Mouse (Mus musculus) forebrain, embryonic 14.5 days (tissue): Measurements from ENCODE around the gene Hmgn3. TPM values are rescaled to one million over a fixed set of nuclear protein-coding genes. Genes with fewer than 3 reads are reported as not detected.

Experiments
- ATAC-seq: fragments of 200-750 bp; cut with Nextera tagmentation; 2 replicates; pipeline ENCODE4 v1.8.0; 2017; ENCODE audit warnings: mild to moderate bottlenecking, moderate library complexity
- DNase-seq: peaks from one replicate; pipeline ENCODE4 v3.0.0-alpha.2; 2015; ENCODE audit warnings: low spot score
- H3K27ac ChIP-seq: fragments of 300-500 bp; sonication (generic); 2 replicates; pipeline ENCODE4 v1.5.1; 2014; ENCODE audit warnings: low read depth, mild to moderate bottlenecking, control low read depth, low read length, moderate library complexity
- H3K27me3 ChIP-seq: fragments of 300-500 bp; sonication (generic); replicated peaks from 2 replicates; pipeline ENCODE4 v1.6.1; 2014; ENCODE audit warnings: low read length, control low read depth, mixed read lengths; ENCODE audit not compliant: control insufficient read depth, insufficient read depth
- H3K36me3 ChIP-seq: fragments of 300-500 bp; sonication (generic); 2 replicates; pipeline ENCODE4 v1.6.1; 2014; ENCODE audit warnings: low read length, control low read depth; ENCODE audit not compliant: control insufficient read depth, insufficient read depth
- H3K4me1 ChIP-seq: fragments of 300-500 bp; sonication (generic); 2 replicates; pipeline ENCODE4 v1.6.1; 2014; ENCODE audit warnings: antibody characterized with exemption, low read length, control low read depth; ENCODE audit not compliant: control insufficient read depth, insufficient read depth
- H3K4me2 ChIP-seq: fragments of 300-500 bp; sonication (generic); 2 replicates; pipeline ENCODE4 v1.6.1; 2014; ENCODE audit warnings: mild to moderate bottlenecking, control low read depth, low read length
- H3K4me3 ChIP-seq: fragments of 300-500 bp; sonication (generic); 2 replicates; pipeline ENCODE4 v1.5.1; 2014; ENCODE audit warnings: low read depth, low read length, control low read depth
- H3K9ac ChIP-seq: fragments of 300-500 bp; sonication (generic); 2 replicates; pipeline ENCODE4 v1.6.1; 2014; ENCODE audit warnings: mild to moderate bottlenecking, low read length, control low read depth, moderate library complexity
- H3K9me3 ChIP-seq: fragments of 300-500 bp; sonication (generic); replicated peaks from 2 replicates; pipeline ENCODE4 v1.6.1; 2016; ENCODE audit warnings: low read length, control low read depth, mixed read lengths; ENCODE audit not compliant: control insufficient read depth
- WGBS: fragments of 180-500 bp; shearing (Covaris S2); extraction: QIAGEN DNeasy Blood & Tissue Kit; methylation state at CpG from one replicate; pipeline ENCODE4 v1.1.7; 2014; 5-methylcytosine and 5-hydroxymethylcytosine counted together
- polyA plus RNA-seq: library from polyadenylated mRNA; unstranded; fragments of >200 nt; fragmentation: Nextera tagmentation; extraction: Ambion mirVana; gene quantifications from 2 replicates; pipeline ENCODE4 v1.2.1, GENCODE M21; 2014

The Hmgn3 gene
- polyA plus RNA-seq, 1 experiment from 2014 or later = 188 TPM

DNA sequence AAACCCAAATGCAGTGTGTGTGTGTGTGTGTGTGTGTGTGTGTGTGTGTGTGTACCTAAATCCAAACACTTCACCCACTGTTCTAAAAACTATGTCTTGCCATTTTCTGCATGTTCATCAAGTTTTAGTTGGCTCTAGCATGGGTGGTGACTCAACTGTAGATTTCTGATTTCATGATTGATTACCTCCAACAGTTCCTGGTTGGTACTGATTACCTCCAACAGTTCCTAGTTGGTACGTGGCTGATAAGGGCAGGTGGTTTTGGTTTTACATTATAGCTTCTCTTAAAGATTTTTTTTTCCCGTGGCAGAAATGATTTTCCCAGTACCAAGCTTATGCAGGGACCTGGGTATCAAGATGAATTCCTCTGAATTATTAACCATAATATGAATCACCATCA is 27.3 kb downstream of the Hmgn3 start:
- 92% methylated on average over 2 of the region's 2 CpGs for WGBS
- peaks cover 6% of the 10 kb centered on the region; the same call in 1 of the 2 replicates for H3K36me3 ChIP-seq
- no peaks in the 10 kb centered on the region for H3K4me1 ChIP-seq
- H3K4me3 ChIP-seq = no peak overlapping the region
- DNase-seq (no peak), ATAC-seq (no peak)
- H3K9ac ChIP-seq = no peak overlapping the region
- no peak overlapping the region for H3K27ac ChIP-seq
- H3K4me2 ChIP-seq = no peak overlapping the region
- no peaks in the 10 kb centered on the region for H3K27me3 ChIP-seq
- H3K9me3 ChIP-seq = no peaks in the 10 kb centered on the region

DNA sequence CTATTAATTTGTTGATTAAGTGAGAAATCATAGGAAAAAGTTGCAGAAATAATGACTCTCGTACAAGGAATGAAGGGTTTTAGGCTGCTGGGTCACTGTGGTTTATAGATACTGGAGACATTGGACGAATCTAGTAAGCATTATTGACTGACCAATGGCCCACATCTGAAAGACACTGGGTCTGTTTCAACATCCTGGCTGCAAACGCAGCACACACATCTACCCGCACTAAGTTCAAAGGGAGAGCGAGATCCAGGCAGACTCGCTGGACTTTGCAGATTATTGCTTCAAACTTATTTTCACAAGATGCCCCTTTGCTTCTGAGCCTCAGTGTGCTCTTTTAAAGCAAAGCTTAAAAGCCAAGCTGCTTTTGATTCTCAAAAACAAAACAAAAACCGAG is 29.0 kb downstream of the Hmgn3 start:
- no peaks in the 10 kb centered on the region for H3K27me3 ChIP-seq
- no peaks in the 10 kb centered on the region for H3K36me3 ChIP-seq
- no peak overlapping the region for H3K4me2 ChIP-seq
- no peaks in the 10 kb centered on the region for H3K9me3 ChIP-seq
- H3K4me3 ChIP-seq = no peak overlapping the region
- 90% methylated on average over 7 of the region's 7 CpGs for WGBS
- no peak overlapping the region for H3K27ac ChIP-seq
- no peaks in the 10 kb centered on the region for H3K4me1 ChIP-seq
- ATAC-seq (no peak), DNase-seq (no peak)
- no peak overlapping the region for H3K9ac ChIP-seq

DNA sequence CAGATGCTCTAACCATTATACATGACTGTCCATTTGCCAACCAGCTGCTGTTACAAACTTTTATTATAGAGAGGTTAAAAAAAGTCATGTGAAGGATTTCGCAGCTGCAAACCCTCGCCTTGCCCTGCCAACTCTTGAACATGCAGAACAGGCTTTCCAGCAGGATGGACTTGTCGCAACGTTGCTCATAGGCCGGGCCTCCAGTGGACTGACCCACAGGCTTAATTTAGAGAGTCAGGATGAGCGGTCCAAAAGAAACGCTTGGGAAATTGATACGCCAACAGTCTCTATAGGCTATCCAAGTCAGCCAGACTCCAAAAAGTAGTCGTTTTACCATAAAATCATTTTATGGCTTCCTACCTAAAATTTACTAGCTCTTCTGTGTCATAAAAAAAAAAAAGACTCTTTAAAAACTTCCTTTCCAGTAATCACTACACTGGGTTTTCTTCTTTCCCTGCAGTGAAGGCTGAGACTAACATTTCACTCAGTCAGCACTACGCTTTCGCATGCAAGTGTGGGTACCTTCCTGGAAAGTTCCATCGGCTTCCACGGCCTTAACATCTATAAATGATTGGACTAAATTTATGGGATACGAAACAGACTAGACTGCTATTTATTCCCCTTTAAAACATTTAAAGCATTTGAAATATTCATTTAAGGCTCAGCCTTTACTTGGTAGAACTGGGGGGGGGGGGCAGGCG is 29.6 kb downstream of the Hmgn3 start:
- no peak overlapping the region for H3K27ac ChIP-seq
- H3K36me3 ChIP-seq = peaks cover under 1% of the 10 kb centered on the region; the same call in 1 of the 2 replicates
- ATAC-seq = no peak
- H3K4me2 ChIP-seq = no peak overlapping the region
- H3K27me3 ChIP-seq = no peaks in the 10 kb centered on the region
- no peaks in the 10 kb centered on the region for H3K4me1 ChIP-seq
- DNase-seq = no peak
- H3K9ac ChIP-seq = no peak overlapping the region
- WGBS = 96% methylated on average over 15 of the region's 15 CpGs
- H3K4me3 ChIP-seq = no peak overlapping the region
- no peaks in the 10 kb centered on the region for H3K9me3 ChIP-seq

GRCm38 (mm10) chr9:83115676-83116075 is 30.8 kb downstream of the Hmgn3 start:
- Histone ChIP-seq H3K9ac (no peak overlapping the region), H3K27me3 (no peaks in the 10 kb centered on the region), H3K4me2 (no peak overlapping the region), H3K4me1 (no peaks in the 10 kb centered on the region), H3K9me3 (no peaks in the 10 kb centered on the region), H3K27ac (no peak overlapping the region), H3K4me3 (no peak overlapping the region), H3K36me3 (peaks cover 7% of the 10 kb centered on the region; the same call in 1 of the 2 replicates)
- 97% methylated on average over 2 of the region's 2 CpGs for WGBS
- ATAC-seq (no peak), DNase-seq (no peak)

GRCm38 (mm10) chr9:83113800-83114217 is 32.7 kb downstream of the Hmgn3 start:
- peaks cover 12% of the 10 kb centered on the region; the same call in 1 of the 2 replicates for H3K36me3 ChIP-seq
- H3K27ac ChIP-seq = no peak overlapping the region
- no peaks in the 10 kb centered on the region for H3K9me3 ChIP-seq
- H3K4me3 ChIP-seq = no peak overlapping the region
- DNase-seq = no peak
- 84% methylated on average over 10 of the region's 10 CpGs for WGBS
- no peaks in the 10 kb centered on the region for H3K27me3 ChIP-seq
- H3K9ac ChIP-seq = no peak overlapping the region
- H3K4me2 ChIP-seq = no peak overlapping the region
- no peaks in the 10 kb centered on the region for H3K4me1 ChIP-seq
- ATAC-seq = 0 out of 2 replicates have a peak, but pooled peaks have one; percentile 34

DNA sequence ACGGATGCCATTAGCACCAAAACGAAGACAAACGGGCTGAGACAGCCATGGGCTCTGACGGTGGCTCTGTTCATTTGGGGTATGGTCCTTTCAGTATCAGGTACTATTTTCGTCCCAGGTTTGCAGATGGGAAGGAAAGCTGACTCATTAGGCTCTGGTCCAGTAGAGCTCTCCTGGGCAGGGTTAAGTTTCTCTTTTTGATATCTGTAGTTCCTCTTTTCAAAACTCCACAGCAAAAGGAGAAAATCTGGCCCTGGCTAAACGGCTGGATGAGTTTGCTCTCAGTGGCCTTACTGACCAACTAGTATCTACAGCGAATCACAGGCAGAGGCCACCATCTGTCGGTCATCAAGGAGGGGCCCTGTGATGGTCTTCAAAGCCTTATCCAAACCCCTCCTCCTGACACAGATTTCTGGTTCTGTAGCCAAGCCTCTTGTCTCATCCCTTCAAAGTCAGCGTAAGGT is 34.1 kb downstream of the Hmgn3 start:
- H3K27ac ChIP-seq = no peak overlapping the region
- no peaks in the 10 kb centered on the region for H3K4me1 ChIP-seq
- H3K27me3 ChIP-seq = no peaks in the 10 kb centered on the region
- no peak overlapping the region for H3K4me2 ChIP-seq
- DNase-seq (no peak), ATAC-seq (no peak)
- no peaks in the 10 kb centered on the region for H3K9me3 ChIP-seq
- WGBS = 91% methylated on average over 9 of the region's 9 CpGs
- H3K9ac ChIP-seq = no peak overlapping the region
- H3K36me3 ChIP-seq = peaks cover 12% of the 10 kb centered on the region; the same call in 1 of the 2 replicates
- no peak overlapping the region for H3K4me3 ChIP-seq

GRCm38 (mm10) chr9:83111789-83112188 is 34.7 kb downstream of the Hmgn3 start:
- H3K27ac ChIP-seq = no peak overlapping the region
- H3K4me3 ChIP-seq = no peak overlapping the region
- no peaks in the 10 kb centered on the region for H3K9me3 ChIP-seq
- no peaks in the 10 kb centered on the region for H3K4me1 ChIP-seq
- H3K27me3 ChIP-seq = no peaks in the 10 kb centered on the region
- H3K36me3 ChIP-seq = peaks cover 12% of the 10 kb centered on the region; the same call in 1 of the 2 replicates
- H3K4me2 ChIP-seq = no peak overlapping the region
- 86% methylated on average over 3 of the region's 3 CpGs for WGBS
- H3K9ac ChIP-seq = no peak overlapping the region
- no peak for ATAC-seq
- DNase-seq = no peak

DNA sequence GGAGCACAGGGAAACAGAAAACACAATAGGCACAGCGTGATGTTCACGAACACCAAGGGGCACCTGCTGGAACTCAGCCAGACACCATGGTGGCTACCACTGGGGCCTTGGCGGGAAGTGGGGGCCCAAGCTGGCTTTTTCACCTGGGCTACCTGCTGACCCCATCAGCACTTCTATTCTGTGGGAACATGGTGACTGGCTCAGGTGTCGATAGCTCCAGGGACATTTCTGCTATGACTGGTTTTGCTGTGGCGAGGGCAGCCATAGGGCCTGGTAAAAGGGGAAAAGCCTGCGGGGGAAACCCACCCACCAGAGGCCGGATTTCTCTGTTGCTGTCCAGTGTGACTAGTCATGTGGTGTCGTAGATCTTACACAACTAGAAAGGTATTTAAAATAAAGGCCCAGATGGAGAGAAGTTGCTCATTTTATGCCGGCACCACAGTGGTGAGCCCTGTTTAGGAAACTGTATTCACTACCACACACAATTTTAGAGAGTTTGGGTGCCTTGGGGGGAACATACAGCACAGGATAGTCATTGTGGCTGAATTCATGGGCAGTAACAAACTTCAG is 35.3 kb downstream of the Hmgn3 start:
- Histone ChIP-seq H3K4me3 (no peak overlapping the region), H3K27me3 (no peaks in the 10 kb centered on the region), H3K4me1 (no peaks in the 10 kb centered on the region), H3K9ac (no peak overlapping the region), H3K27ac (no peak overlapping the region), H3K36me3 (peaks cover 12% of the 10 kb centered on the region; the same call in 1 of the 2 replicates), H3K9me3 (no peaks in the 10 kb centered on the region), H3K4me2 (no peak overlapping the region)
- 82% methylated on average over 9 of the region's 9 CpGs for WGBS
- ATAC-seq = no peak
- DNase-seq = no peak
